Mouse (Mus musculus): ENCODE measurements around the gene Ssbp2.

Ssbp2 gene

DNA sequence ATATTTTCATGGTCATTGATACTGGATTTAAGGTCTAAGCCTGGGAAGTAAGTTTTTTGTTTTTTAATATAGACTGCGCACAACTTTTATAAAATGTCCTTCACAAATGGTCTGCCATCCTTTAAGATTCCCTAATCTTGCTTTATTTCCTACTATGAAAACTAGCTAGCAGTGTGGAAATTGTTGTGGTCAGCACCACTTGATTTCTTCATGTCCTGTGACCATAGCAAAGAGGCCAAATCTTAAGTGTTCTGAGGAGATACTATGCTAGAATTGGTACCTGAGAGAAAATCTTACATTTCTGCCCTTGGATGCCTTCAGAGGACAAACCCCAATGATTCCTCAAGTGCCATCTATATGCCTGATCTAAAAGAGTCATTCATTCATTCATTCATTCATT lies 60.9 kb downstream of the Ssbp2 start:
- in situ Hi-C loops (cut with MboI; ENCODE audit: low sequenced_read_pairs), result no loop called here

DNA sequence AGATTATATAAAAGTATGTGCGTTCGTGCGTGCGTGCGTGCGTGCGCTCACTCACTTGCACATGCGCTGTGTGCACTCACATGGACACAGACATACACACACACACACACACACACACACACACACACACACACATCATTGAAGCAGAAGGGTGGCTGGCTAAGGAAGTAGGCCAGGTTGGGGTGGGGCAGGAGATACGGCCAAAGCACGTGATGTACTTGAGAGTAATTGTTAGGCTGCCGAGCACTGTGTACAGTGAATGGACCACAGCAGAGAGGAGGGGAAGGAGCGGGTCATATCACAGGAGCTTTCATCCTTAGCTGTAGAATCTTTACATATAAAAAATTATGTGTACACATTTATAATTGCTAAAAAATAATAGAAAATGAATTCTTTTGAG lies 66.0 kb downstream of the Ssbp2 start:
- in situ Hi-C loops (cut with MboI; ENCODE audit: low sequenced_read_pairs), result no loop called here

DNA sequence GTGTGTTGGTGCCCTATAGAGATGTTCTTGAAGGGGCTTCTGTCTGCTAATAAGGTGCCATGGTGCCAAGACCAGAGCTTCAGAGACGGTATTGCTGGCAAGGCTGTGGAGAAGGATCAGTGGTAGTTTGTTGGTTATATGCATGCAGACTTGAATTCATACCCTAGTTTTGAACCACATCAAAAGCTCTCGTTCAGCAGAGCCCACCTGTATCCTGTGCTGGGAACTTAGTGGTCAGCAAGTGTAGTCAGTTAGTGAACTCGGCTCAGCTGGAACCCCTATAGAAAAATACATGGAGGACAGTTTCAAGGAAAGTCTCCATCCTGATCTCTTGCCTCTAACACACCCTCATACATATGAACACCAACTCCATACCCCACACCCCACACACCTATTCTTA lies 69.7 kb downstream of the Ssbp2 start:
- in situ Hi-C loops (cut with MboI; ENCODE audit: low sequenced_read_pairs), result no loop called here

- in situ Hi-C loops (cut with MboI; ENCODE audit: low sequenced_read_pairs), result no loop called here
These were observed 76.6 kb downstream of the Ssbp2 start for GRCm38 (mm10) chr13:91536711-91537110.

GRCm38 (mm10) chr13:91540145-91541068 lies 80.3 kb downstream of the Ssbp2 start:
- in situ Hi-C loops (cut with MboI; ENCODE audit: low sequenced_read_pairs), result no loop called here

DNA sequence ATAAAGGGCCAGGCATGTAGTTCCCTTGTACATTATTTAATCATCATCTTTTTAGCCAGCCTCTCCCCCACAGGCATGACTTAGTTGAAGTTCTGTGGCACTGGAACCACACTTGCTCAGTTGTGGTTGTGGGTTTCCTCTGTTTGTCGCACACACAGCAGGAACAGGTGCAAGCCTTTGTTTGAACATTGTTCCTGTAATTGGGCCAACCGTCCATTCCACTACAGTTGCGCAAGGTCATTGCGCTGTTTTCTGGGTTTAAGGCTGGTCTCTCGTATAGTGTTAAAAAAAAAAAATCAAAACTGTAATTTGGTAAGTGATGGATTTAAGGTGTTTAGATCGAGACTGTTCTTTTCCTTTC lies 81.0 kb downstream of the Ssbp2 start:
- in situ Hi-C loops (cut with MboI; ENCODE audit: low sequenced_read_pairs), result no loop called here

DNA sequence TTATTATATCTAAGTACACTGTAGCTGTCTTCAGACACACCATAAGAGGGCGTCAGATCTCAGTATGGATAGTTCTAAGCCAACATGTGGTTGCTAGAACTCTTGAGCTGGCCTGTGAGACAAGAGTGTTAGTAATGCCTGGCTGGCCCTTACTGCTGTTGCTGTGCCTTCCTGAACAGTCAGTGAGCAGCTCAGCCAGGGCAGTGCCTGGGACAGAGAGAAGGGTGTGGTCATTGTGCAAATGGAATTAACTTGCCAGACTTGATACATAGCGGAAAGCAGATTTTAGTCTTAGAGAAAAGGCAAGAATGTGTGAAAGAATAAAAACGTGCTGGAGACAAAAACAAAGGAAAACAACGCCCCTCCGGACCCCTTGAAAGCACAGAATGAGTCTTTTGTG lies 83.5 kb downstream of the Ssbp2 start:
- in situ Hi-C loops (cut with MboI; ENCODE audit: low sequenced_read_pairs), result no loop called here

DNA sequence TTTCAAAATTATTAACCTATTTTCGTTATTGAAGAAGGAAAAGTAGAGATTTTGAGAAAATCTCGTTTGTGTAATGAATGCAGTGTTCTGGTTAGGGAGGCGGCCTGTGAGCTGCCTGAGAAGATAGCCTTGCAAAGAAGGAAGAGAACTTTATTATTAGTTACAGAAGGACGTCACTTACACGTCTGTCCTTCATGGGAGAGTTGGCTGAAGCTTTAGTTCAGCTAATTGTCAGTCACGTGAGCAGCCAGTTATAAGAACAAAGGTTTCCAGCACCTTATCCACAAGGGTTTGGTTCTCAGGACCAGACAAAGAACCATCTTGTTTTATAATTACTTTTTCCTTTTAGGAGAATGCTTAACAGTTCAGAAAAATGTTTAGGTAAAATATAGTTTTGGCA lies 104.0 kb downstream of the Ssbp2 start:
- in situ Hi-C loops (cut with MboI; ENCODE audit: low sequenced_read_pairs), result no loop called here

DNA sequence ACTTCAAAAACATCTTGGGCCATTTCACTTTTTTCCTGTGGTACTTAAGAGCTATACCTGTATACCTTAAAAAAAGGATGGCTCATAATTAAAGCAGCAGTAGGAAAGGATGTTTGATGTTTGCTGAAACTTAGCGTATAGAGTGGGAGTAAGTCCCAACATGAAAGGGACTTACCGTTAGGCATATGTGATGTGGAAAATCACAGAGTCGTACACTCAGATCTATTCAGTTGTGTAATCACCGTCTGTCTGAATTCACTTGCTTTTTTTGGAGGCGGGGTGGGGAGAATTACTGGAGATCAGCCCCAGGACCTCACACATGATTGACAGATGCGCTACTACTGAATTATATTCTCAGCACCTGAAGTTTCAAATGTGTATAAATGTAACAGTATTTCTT lies 104.7 kb downstream of the Ssbp2 start:
- in situ Hi-C loops (cut with MboI; ENCODE audit: low sequenced_read_pairs), result no loop called here

GRCm38 (mm10) chr13:91581504-91581903 lies 121.4 kb downstream of the Ssbp2 start:
- in situ Hi-C loops (cut with MboI; ENCODE audit: low sequenced_read_pairs), result no loop called here

DNA sequence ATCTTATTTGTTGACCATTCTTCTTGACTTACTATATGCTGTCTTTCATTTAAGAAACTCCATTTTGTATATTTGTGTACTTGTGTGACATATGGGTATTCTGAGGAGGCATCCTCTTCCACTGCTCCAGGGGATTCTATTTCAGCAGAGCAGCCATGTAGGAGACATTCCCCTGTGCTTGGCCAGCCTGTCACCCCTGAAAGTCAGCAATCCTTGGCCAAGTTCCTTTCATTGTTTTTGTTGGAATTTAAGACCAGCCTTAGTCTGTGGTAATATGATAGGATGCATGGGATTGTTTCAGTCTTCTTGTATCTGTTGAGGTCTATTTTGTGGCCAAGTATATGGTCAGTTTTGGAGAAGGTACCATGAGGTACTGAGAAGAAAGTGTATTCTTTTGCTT lies 122.1 kb downstream of the Ssbp2 start:
- in situ Hi-C loops (cut with MboI; ENCODE audit: low sequenced_read_pairs), result no loop called here

GRCm38 (mm10) chr13:91586368-91586767 lies 126.3 kb downstream of the Ssbp2 start:
- in situ Hi-C loops (cut with MboI; ENCODE audit: low sequenced_read_pairs), result no loop called here

DNA sequence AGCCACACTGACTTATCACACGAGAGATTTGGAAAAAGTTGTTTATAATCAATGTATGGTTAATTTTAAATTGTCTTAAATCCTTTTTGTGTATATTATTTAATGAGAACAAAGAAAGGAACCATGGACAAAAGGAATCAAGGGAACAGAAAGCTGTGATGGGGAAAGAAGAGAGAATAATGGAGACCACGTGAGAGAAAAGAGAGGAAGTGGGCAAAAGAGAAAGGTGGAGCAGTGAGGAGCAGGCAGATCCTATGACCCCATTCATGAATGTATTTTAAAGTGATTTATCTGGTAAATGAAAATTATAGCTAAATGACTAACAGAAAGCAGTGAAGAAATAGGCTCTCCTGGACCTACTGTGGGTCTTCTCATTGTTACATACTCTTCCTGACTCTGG lies 128.4 kb downstream of the Ssbp2 start:
- in situ Hi-C loops (cut with MboI; ENCODE audit: low sequenced_read_pairs), result no loop called here

DNA sequence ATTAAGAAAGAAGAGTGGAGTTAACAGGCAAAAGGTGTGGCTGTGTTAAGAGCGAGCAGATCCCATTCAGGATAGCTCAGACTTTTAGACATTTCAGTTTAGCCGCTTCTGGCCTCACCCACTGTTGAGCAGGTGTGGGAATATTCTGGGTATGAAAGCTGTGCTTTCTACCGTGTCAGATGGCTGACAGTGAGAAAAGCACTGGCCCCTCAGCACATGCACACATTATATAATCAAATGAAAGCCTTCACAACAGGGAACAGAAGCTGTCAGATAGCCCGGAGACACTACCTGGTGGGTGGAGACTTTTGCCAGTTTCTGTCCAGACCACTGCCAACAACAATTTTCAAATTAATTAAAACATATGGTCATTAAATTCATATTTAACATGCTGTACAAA lies 131.8 kb downstream of the Ssbp2 start:
- in situ Hi-C loops (cut with MboI; ENCODE audit: low sequenced_read_pairs), result no loop called here

GRCm38 (mm10) chr13:91595284-91595683 lies 135.2 kb downstream of the Ssbp2 start:
- in situ Hi-C loops (cut with MboI; ENCODE audit: low sequenced_read_pairs), result no loop called here

GRCm38 (mm10) chr13:91599594-91599993 lies 139.5 kb downstream of the Ssbp2 start:
- in situ Hi-C loops (cut with MboI; ENCODE audit: low sequenced_read_pairs), result no loop called here

DNA sequence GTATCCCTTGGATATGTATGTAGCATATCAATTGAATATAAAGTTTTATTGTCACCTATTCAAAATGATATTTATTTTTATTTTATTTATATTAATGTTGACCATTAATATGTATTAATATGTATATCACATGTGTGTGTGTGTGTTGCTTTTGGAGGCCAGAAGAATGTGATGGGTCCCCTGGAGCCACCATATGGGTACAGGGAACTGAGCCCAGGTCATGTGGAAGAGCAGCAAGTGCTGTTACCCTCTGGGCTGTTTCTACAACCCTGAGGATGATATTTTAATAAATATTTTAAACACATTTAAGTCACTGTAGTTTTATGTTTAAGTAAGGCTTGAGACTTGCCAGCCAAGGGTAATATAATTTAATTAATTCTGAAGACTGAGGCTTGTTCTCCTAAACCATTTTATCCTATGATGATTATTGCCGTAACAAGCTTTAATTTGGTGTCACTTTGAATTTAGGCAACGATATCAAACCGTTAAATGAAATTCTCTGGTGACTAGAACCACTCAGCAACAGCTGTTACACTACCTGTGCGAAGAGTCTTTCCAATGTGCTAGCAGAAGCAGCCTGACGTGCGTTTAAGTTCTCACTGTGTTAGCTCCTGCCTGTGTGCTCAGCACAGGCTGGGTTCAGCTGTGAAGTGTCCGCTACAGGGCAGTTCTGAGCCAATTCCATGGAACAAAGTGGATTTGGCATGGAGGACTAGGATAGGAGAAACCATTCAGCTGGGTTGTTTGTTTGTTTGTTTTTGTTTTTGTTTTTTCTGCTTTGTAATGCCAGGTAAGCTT lies 145.2 kb downstream of the Ssbp2 start:
- in situ Hi-C loops (cut with MboI; ENCODE audit: low sequenced_read_pairs), result no loop called here

- in situ Hi-C loops (cut with MboI; ENCODE audit: low sequenced_read_pairs), result no loop called here
These were observed 150.5 kb downstream of the Ssbp2 start for GRCm38 (mm10) chr13:91610601-91611000.

DNA sequence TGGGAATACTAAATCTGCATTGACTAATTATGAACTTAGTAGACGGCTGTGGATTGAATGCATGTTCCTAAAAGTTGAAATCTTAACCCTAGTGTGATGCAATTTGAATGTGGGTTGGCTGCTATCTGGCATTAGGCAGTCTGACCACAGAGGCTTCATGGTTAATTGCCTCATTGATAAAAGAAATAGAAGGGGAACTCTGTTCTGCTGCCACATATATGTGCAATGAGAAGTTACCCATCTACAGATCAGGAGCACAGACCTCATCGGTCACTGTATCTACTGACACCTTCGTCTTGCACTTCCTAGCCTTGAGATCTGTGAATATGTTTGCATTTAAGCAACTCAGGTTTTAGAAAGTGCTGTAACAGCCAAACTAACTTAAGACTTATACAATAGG lies 151.8 kb downstream of the Ssbp2 start:
- in situ Hi-C loops (cut with MboI; ENCODE audit: low sequenced_read_pairs), result no loop called here

DNA sequence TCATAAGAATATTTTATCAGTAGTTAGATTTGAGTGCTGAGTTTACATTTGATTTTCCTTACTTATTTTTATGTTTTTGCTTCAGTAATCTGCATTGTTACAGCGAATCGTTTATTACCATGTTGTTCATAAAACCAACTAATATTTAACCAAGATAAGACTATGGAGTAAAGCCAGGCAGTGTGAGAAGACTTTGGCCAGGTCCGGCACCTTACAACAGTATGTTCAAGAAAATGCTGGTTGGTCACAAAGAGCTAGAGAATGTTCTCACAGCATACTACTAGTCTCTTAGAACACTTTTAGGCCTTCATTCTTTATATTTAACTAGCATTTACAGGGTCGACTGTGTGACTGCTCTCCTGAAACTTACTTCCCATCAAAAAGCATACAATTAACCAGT lies 152.5 kb downstream of the Ssbp2 start:
- in situ Hi-C loops (cut with MboI; ENCODE audit: low sequenced_read_pairs), result no loop called here

DNA sequence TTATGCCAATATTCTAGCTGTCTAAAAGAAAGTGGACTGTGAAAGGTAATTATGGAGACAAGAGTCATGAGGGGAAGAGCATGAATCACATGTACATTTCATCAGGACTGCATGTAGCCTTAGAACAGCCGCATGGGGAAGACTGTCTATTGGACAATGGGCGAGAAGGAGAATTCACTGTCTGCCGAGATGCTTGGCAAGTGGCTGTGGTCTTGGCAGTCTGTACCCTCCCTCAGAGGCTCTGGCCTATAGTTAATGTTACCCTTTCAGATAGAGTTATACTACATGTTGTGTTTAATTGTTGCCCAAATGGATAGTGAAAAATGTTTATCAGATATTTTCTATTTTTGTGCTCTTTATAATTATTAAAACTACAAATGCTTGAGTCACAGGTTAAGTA lies 156.0 kb downstream of the Ssbp2 start:
- in situ Hi-C loops (cut with MboI; ENCODE audit: low sequenced_read_pairs), result no loop called here

GRCm38 (mm10) chr13:91616876-91617275 lies 156.8 kb downstream of the Ssbp2 start:
- in situ Hi-C loops (cut with MboI; ENCODE audit: low sequenced_read_pairs), result no loop called here

Data from CH12F3 (cell line).